Mouse (Mus musculus) embryonic facial prominence, embryonic 11.5 days (tissue): ENCODE results near the gene B3gnt9. TPM values are rescaled to one million over a fixed set of nuclear protein-coding genes. Genes with fewer than 3 reads are reported as not detected.

Experiments used
- ATAC-seq: fragments of 200-750 bp; cut with Nextera tagmentation; replicated peaks from 2 replicates; pipeline ENCODE4 v1.8.0; 2017; ENCODE audit warnings: low read depth; ENCODE audit not compliant: insufficient number of reproducible peaks, low FRiP score, low TSS enrichment
- DNase-seq: peaks from one replicate; pipeline ENCODE4 v3.0.0-alpha.2; 2015; ENCODE audit warnings: low spot score
- H3K27ac ChIP-seq: fragments of 300-500 bp; sonication (generic); replicated peaks from 2 replicates; pipeline ENCODE4 v1.5.1; 2014; ENCODE audit warnings: mild to moderate bottlenecking, low read depth, low read length, control low read depth
- H3K27me3 ChIP-seq: fragments of 300-500 bp; sonication (generic); 2 replicates; pipeline ENCODE4 v1.6.1; 2014; ENCODE audit warnings: mild to moderate bottlenecking, low read length, moderate library complexity, mixed read lengths; ENCODE audit not compliant: control insufficient read depth, insufficient read depth
- H3K36me3 ChIP-seq: fragments of 300-500 bp; sonication (generic); replicated peaks from 2 replicates; pipeline ENCODE4 v1.6.1; 2014; ENCODE audit warnings: low read depth, mild to moderate bottlenecking, low read length, moderate library complexity, mixed read lengths; ENCODE audit not compliant: control insufficient read depth, insufficient read depth
- H3K4me1 ChIP-seq: fragments of 300-500 bp; sonication (generic); 2 replicates; pipeline ENCODE4 v1.6.1; 2014; ENCODE audit warnings: low read length, mixed read lengths; ENCODE audit not compliant: control insufficient read depth, insufficient read depth
- H3K4me2 ChIP-seq: fragments of 300-500 bp; sonication (generic); 2 replicates; pipeline ENCODE4 v1.6.1; 2014; ENCODE audit warnings: low read depth, mild to moderate bottlenecking, control low read depth, low read length, moderate library complexity
- H3K4me3 ChIP-seq: fragments of 300-500 bp; sonication (generic); 2 replicates; pipeline ENCODE4 v1.5.1; 2014; ENCODE audit warnings: low read depth, low read length, control low read depth
- H3K9ac ChIP-seq: fragments of 300-500 bp; sonication (generic); replicated peaks from 2 replicates; pipeline ENCODE4 v1.6.1; 2014; ENCODE audit warnings: mild to moderate bottlenecking, control low read depth, low read length
- H3K9me3 ChIP-seq: fragments of 300-500 bp; sonication (generic); replicated peaks from 2 replicates; pipeline ENCODE4 v1.6.1; 2016; ENCODE audit warnings: mild to moderate bottlenecking, low read length, inconsistent platforms, mixed read lengths; ENCODE audit not compliant: control insufficient read depth
- WGBS: fragments of 180-500 bp; shearing (Covaris S2); extraction: QIAGEN DNeasy Blood & Tissue Kit; methylation state at CpG from one replicate; pipeline ENCODE4 v1.1.7; 2014; 5-methylcytosine and 5-hydroxymethylcytosine counted together
- polyA plus RNA-seq: library from polyadenylated mRNA; unstranded; fragments of >200 nt; fragmentation: Nextera tagmentation; extraction: Ambion mirVana; gene quantifications from 2 replicates; pipeline ENCODE4 v1.2.1, GENCODE M21; 2014

B3gnt9 gene
- 2.3 and 3.3 TPM in 2 replicates for polyA plus RNA-seq

- Histone ChIP-seq H3K27ac (no peak within 1 kb of the TSS), H3K9ac (peak within 1 kb of the TSS; percentile 71), H3K4me1 (peaks cover 7% of the 10 kb centered on the region), H3K27me3 (peaks cover 24% of the 10 kb centered on the region), H3K9me3 (no peaks in the 10 kb centered on the region), H3K36me3 (peaks cover 2% of the 10 kb centered on the region; the same call in 1 of the 2 replicates), H3K4me2 (peak within 1 kb of the TSS; percentile 99), H3K4me3 (peak within 1 kb of the TSS; percentile 63)
- 0% methylated on average over 14 of the region's 14 CpGs for WGBS
- peak; percentile 67 for DNase-seq
- ATAC-seq: peak; percentile 31
Measured at GRCm38 (mm10) chr8:105254966-105255350, at the start of gene B3gnt9. B3gnt9 (minus strand) TSS chr8:105255153.

GRCm38 (mm10) chr8:105303874-105304273 is 48.9 kb upstream of the B3gnt9 start:
- no peak overlapping the region for H3K4me2 ChIP-seq
- peaks cover 7% of the 10 kb centered on the region; the same call in 1 of the 2 replicates for H3K36me3 ChIP-seq
- H3K9ac ChIP-seq: no peak overlapping the region
- DNase-seq: no peak
- 88% methylated on average over 9 of the region's 9 CpGs for WGBS
- no peak overlapping the region for H3K4me3 ChIP-seq
- H3K27me3 ChIP-seq: no peaks in the 10 kb centered on the region
- no peaks in the 10 kb centered on the region for H3K9me3 ChIP-seq
- H3K27ac ChIP-seq: no peak overlapping the region
- ATAC-seq: no peak
- H3K4me1 ChIP-seq: peaks cover 6% of the 10 kb centered on the region

GRCm38 (mm10) chr8:105303396-105303795 is 48.4 kb upstream of the B3gnt9 start:
- Histone ChIP-seq H3K4me2 (no peak overlapping the region), H3K4me3 (no peak overlapping the region), H3K4me1 (peaks cover 10% of the 10 kb centered on the region), H3K27me3 (no peaks in the 10 kb centered on the region), H3K9ac (no peak overlapping the region), H3K36me3 (peaks cover 7% of the 10 kb centered on the region; the same call in 1 of the 2 replicates), H3K9me3 (no peaks in the 10 kb centered on the region), H3K27ac (no peak overlapping the region)
- WGBS: 91% methylated on average over 8 of the region's 8 CpGs
- ATAC-seq (no peak), DNase-seq (no peak)

- Histone ChIP-seq H3K36me3 (peaks cover 7% of the 10 kb centered on the region; the same call in 1 of the 2 replicates), H3K27me3 (no peaks in the 10 kb centered on the region), H3K27ac (no peak overlapping the region), H3K4me2 (no peak overlapping the region), H3K4me1 (peaks cover 5% of the 10 kb centered on the region), H3K4me3 (no peak overlapping the region), H3K9me3 (no peaks in the 10 kb centered on the region), H3K9ac (no peak overlapping the region)
- no peak for DNase-seq
- ATAC-seq: no peak
- WGBS: 95% methylated on average over 8 of the region's 8 CpGs
Measured at GRCm38 (mm10) chr8:105299962-105300361, 45.0 kb upstream of the B3gnt9 start.

DNA sequence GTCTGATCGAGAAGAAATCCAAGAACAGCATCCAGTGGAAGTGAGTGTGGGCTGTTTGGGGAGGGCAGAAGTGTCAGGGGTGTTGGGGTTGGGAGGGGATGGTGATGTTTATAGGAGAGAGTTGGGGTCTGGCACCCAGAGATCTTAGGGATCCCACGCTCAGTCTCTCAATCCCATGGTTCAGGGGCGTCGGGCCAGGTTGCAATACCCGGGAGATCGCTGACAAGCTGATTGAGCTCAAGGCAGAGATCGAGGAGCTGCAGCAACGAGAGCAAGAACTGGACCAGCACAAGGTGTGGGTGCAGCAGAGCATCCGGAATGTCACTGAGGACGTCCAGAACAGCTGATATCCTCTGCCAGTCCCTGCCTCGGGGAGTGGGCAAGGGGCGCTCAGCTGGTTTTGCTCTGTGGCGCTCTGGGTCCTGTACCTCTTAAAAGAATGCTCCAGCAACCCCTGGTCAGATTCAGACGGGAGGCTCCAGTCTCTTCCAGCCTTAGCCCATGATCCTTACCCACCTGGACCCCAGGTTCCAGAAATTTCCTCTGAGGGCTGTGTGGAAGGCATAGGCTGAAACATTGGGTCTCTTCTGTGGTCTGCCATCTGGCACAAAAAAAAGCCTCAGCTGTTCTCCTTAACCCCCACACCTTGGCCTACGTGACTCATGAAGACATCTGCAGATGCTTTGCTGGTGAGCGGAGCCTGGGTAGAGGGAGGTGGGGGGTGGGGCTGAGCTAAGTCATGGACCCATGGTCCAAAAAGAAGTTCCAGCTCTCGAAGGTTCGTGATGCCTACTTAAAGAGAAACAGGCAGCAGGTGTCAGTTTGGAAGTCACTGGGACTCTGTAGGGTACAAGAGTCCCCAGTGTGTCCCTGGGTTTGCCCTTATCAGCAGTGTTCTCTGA is 43.6 kb upstream of the B3gnt9 start:
- no peaks in the 10 kb centered on the region for H3K9me3 ChIP-seq
- no peaks in the 10 kb centered on the region for H3K27me3 ChIP-seq
- H3K36me3 ChIP-seq: peaks cover 7% of the 10 kb centered on the region; the same call in 1 of the 2 replicates
- H3K9ac ChIP-seq: peak overlapping the region; percentile 92
- H3K27ac ChIP-seq: no peak overlapping the region
- H3K4me2 ChIP-seq: peak overlapping the region; percentile 86
- peaks cover 5% of the 10 kb centered on the region for H3K4me1 ChIP-seq
- DNase-seq: no peak
- 61% methylated on average over 18 of the region's 18 CpGs for WGBS
- H3K4me3 ChIP-seq: peak overlapping the region; percentile 98
- no peak for ATAC-seq

- peak; percentile 75 for ATAC-seq
- no peaks in the 10 kb centered on the region for H3K9me3 ChIP-seq
- DNase-seq: peak; percentile 98
- H3K27ac ChIP-seq: peak within 1 kb of the TSS; percentile 41
- H3K4me1 ChIP-seq: peaks cover 5% of the 10 kb centered on the region
- peak within 1 kb of the TSS; percentile 86 for H3K4me2 ChIP-seq
- H3K36me3 ChIP-seq: peaks cover 5% of the 10 kb centered on the region; the same call in 1 of the 2 replicates
- peak within 1 kb of the TSS; percentile 98 for H3K4me3 ChIP-seq
- WGBS: under 1% methylated on average over 58 of the region's 58 CpGs
- no peaks in the 10 kb centered on the region for H3K27me3 ChIP-seq
- H3K9ac ChIP-seq: peak within 1 kb of the TSS; percentile 92
Measured at GRCm38 (mm10) chr8:105297511-105298192, 42.7 kb upstream of the B3gnt9 start, which contains the start of gene E2f4. E2f4 (plus strand) TSS chr8:105297663.

DNA sequence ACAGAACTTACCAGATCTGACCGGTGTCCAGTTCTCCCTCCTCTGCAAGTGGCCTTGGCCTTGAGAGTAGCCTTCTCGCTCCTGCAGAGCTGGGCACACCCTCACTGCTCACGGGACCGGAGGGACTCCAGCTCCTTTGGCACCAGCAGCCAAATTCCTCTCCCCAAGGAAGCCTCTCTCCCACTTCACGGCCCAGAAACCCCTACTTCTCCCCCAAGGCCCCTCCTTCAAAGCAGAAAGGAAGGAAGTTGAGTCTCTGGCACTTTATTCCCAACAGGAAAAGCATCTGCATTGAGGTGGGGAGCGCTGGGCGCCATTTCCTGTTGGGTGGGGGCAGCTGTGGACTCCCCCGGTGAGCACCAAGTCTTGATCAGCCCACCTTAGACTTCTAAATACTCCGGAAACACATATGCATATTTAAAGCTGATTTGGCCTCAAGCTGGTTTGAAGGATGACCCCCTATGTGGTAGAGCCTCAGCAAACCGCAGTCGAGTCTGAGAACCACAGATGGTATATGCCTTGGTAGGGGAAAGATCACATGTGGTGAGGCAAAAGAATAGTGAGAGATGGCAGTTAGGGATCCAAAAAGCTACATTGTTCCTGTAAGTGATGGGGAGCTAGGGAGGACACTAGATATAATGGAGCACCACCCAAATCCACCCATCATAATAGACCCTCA is 41.1 kb upstream of the B3gnt9 start, which contains the start of gene Exoc3l:
TSS of gene Exoc3l (minus strand) at position 207 of the 679 bp plus-strand sequence.
- 63% methylated on average over 11 of the region's 11 CpGs for WGBS
- H3K9ac ChIP-seq: peak within 1 kb of the TSS; percentile 92
- H3K4me3 ChIP-seq: no peak within 1 kb of the TSS
- H3K27me3 ChIP-seq: no peaks in the 10 kb centered on the region
- DNase-seq: no peak
- ATAC-seq: no peak
- no peak within 1 kb of the TSS; the same call in 1 of the 2 replicates for H3K27ac ChIP-seq
- no peaks in the 10 kb centered on the region; the same call in 1 of the 2 replicates for H3K36me3 ChIP-seq
- H3K4me1 ChIP-seq: peaks cover 5% of the 10 kb centered on the region
- no peaks in the 10 kb centered on the region for H3K9me3 ChIP-seq
- peak within 1 kb of the TSS; percentile 86; the same call in 1 of the 2 replicates for H3K4me2 ChIP-seq
